ENCODE assay signal across 26 mouse cellular contexts in the genomic region with DNA sequence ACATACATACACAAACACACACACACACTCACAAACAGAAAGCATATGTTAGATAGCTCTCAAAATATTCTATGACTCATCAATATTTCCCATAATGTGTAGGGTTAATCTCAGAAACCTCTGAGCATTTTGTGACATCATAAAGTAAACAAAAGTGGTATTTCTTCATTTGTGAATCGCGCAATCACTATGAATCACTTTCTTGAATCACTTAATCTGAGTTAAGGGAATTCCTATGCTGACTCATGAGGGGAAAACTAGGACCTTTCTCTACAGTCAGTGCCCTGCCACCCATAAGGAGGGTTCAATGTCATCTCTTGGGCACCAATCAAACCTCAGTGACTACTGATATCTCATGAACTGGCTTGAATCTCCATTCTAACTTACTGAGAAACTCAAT.
DNase-seq lines count a peak whose midpoint lies in the region; ATAC-seq and TF ChIP-seq lines count a peak whose summit lies in the region.
"Had no signal": no experiment of that assay in that cellular context is flagged by ENCODE, and none has a peak within 500 bp of the region (broad histone marks: within the 10 kb centered on the region; RNA-seq: fewer than 3 reads in every experiment).

No protein-coding gene starts in this region.

- no peaks in the 10 kb centered on the region for H3K36me3 ChIP-seq in C2C12 (ENCODE audit: control insufficient read depth, insufficient read depth)
- no peaks in the 10 kb centered on the region for H3K36me3 ChIP-seq in hindbrain, embryonic 10.5 days
- H3K36me3 ChIP-seq: heart, embryonic 12.5 days; heart, embryonic 15.5 days had no signal

- ATAC-seq in megakaryocyte, adult 5-6 weeks (ENCODE audit: poor library complexity, severe bottlenecking): no peak
- ATAC-seq: forebrain, embryonic 14.5 days; forebrain, postnatal 0 days; hindbrain, postnatal 0 days; inflammation-experienced regulatory T-cells, adult 6 months; intestine, embryonic 16.5 days had no signal

- H3K79me2 ChIP-seq in C2C12 (ENCODE audit: control insufficient read depth, insufficient read depth): no peaks in the 10 kb centered on the region

- no peak for TF ChIP-seq CTCF in C2C12 (IDR thresholded peaks at IDR 0.05; ENCODE audit: control insufficient read depth, insufficient read depth, insufficient read length)

- H3K27me3 ChIP-seq in C2C12 (ENCODE audit: control insufficient read depth, insufficient read depth, insufficient read length): no peaks in the 10 kb centered on the region
- H3K27me3 ChIP-seq in hindbrain, embryonic 10.5 days (ENCODE audit: insufficient read depth, poor library complexity, severe bottlenecking): no peaks in the 10 kb centered on the region
- H3K27me3 ChIP-seq: heart, embryonic 12.5 days; heart, embryonic 15.5 days had no signal

- H3K4me3 ChIP-seq in C2C12 (ENCODE audit: insufficient read depth, poor library complexity, severe bottlenecking): no peak overlapping the region
- H3K4me3 ChIP-seq in hindbrain, embryonic 10.5 days: no peak overlapping the region
- H3K4me3 ChIP-seq: heart, embryonic 12.5 days; heart, embryonic 15.5 days had no signal

- DNase-seq in adrenal gland, adult 2 months: peak; percentile 29
- DNase-seq in adrenal gland, adult 18-20 months (ENCODE audit: low spot score in 2 of 2): no peak
- peak; percentile 11 for DNase-seq in fat pad, adult 2 months (ENCODE audit: extremely low read depth, low read depth, low spot score)
- DNase-seq in hindbrain, embryonic 10.5 days (ENCODE audit: low spot score): no peak
- DNase-seq: adrenal gland, postnatal 10 days; cerebellum, adult 11-12 months; cerebellum, adult 8-10 months; cerebellum, postnatal 10 days; cerebellum, postnatal 36 days; embryo, embryonic 11 days; forebrain, postnatal 0 days; gastrocnemius, postnatal 14 days; heart, adult 18-20 months; heart, postnatal 10 days; heart, postnatal 36 days; kidney, adult 18-20 months; kidney, adult 9 months had no signal

- H3K4me1 ChIP-seq in hindbrain, embryonic 10.5 days (replicated peaks): no peaks in the 10 kb centered on the region
- H3K4me1 ChIP-seq: heart, embryonic 12.5 days; heart, embryonic 15.5 days had no signal

- H3K9me3 ChIP-seq in hindbrain, embryonic 10.5 days: no peaks in the 10 kb centered on the region
- H3K9me3 ChIP-seq: heart, embryonic 12.5 days; heart, embryonic 15.5 days had no signal

- no peak overlapping the region for H3K27ac ChIP-seq in hindbrain, embryonic 10.5 days
- H3K27ac ChIP-seq: heart, embryonic 15.5 days; hindbrain, embryonic 14.5 days; hindbrain, postnatal 0 days had no signal

- no peak overlapping the region for H3ac ChIP-seq in C2C12 (ENCODE audit: control insufficient read depth, insufficient read length, low read depth)

- 89% methylated on average over 2 of the region's 2 CpGs for WGBS in hindbrain, embryonic 10.5 days

- no peaks in the 10 kb centered on the region for H3K79me3 ChIP-seq in C2C12 (ENCODE audit: low read depth)

TF ChIP-seq in C2C12, 6 proteins besides CTCF, POLR2A, EP300 and RAD21:
- TF ChIP-seq CEBPB (IDR thresholded peaks at IDR 0.05; ENCODE audit: low read depth) (peak; percentile 60), MYOG (IDR thresholded peaks at IDR 0.05; ENCODE audit: control insufficient read depth, extremely low read depth, insufficient read length) (no peak), USF1 (IDR thresholded peaks at IDR 0.05; ENCODE audit: low read depth) (no peak)

Comparison
In these comparisons a context has a peak if more than half of its experiments do, and no peak if none do; other contexts are left out.
1. DNase-seq: peak in adrenal gland, adult 2 months (single experiment) and fat pad, adult 2 months (single experiment); none in adrenal gland, adult 18-20 months (0 of 2) and hindbrain, embryonic 10.5 days (single experiment).